Mouse (Mus musculus) fat pad, adult 2 months (tissue): ENCODE results near the gene Asxl1.

Experiments
- DNase-seq: peaks from one replicate; pipeline ENCODE4 v3.0.0-alpha.2; 2011; ENCODE audit warnings: low read depth, low spot score; ENCODE audit errors: extremely low read depth

The Asxl1 gene

GRCm38 (mm10) chr2:153345454-153346220 is at the start of gene Asxl1:
Asxl1 (plus strand) TSS chr2:153345829.
- peak; percentile 89 for DNase-seq

DNA sequence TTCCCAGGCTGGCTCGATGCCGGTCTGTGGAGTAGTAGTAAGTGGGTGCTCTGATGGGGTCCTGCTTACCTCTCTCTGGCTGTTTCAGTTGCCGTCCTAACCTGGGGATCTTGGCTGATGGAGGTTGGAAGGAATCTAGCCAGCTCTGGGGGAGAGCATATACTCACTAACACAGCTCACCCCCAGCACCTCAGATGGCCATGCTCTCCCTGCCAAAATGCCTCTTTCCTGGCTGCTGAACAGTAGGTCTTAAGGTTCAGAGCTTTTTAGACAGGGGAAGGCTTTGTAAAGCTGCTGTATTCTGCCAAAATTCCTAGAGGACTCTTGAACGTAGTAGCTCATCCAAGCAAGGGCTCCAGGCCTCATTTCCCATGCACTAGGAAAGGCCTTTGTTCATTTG is 47.9 kb upstream of the Asxl1 start:
- DNase-seq, result no peak

- no peak for DNase-seq
These were observed 47.2 kb upstream of the Asxl1 start for GRCm38 (mm10) chr2:153298460-153298859.

- no peak for DNase-seq
These were observed 46.8 kb upstream of the Asxl1 start for GRCm38 (mm10) chr2:153298863-153299262.

- no peak for DNase-seq
These were observed 44.5 kb upstream of the Asxl1 start for GRCm38 (mm10) chr2:153301123-153301522.

GRCm38 (mm10) chr2:153305240-153305639 is 40.4 kb upstream of the Asxl1 start:
- DNase-seq, result no peak

GRCm38 (mm10) chr2:153308586-153308985 is 37.0 kb upstream of the Asxl1 start:
- DNase-seq, result no peak

- no peak for DNase-seq
These were observed 36.5 kb upstream of the Asxl1 start for GRCm38 (mm10) chr2:153309106-153309505.

GRCm38 (mm10) chr2:153310228-153310627 is 35.4 kb upstream of the Asxl1 start:
- DNase-seq, result no peak

GRCm38 (mm10) chr2:153312884-153313283 is 32.7 kb upstream of the Asxl1 start:
- DNase-seq, result no peak

DNA sequence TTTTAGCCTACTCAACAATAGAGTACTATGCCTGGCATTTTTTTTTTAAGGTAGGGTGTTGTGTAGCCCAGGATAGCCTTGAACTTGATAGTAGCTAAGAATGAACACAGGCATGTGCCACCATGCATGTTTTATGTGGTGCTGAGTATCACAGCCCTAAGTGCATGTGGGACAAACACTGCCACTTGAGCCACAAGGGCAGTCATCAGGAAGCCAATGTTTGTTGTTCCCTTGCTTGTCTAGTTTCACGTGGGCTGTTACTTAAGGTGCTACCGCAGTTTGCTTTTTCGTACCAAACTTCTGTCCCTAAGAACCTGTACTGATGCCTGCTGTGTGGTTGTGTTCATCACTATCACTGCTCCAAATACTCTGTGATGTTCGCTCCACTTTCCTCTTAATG is 27.2 kb upstream of the Asxl1 start:
- DNase-seq, result no peak

- DNase-seq, result no peak
These were observed 26.5 kb upstream of the Asxl1 start for GRCm38 (mm10) chr2:153319036-153319643.

- DNase-seq, result no peak
These were observed 19.8 kb upstream of the Asxl1 start for GRCm38 (mm10) chr2:153325706-153326376.

DNA sequence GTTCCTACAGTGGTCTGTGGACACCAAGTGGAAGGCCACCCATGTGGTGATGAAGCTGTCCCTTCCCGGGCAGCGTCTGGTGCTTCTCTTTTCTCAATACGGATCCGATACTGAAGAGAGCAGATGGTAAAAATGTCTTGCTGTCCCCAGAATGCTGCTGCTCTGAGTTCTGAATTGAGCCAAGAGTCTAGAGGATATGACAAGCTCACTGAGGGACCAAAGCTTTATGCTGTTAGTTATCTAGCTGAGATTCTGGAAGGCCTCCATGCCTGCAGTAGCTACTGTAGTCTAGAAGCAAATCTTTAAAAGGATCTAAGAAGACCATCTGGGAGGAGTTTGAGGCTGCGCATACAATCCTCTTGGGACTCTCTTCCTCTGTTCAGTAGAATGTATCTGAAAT is 13.4 kb upstream of the Asxl1 start:
- no peak for DNase-seq

- no peak for DNase-seq
These were observed 12.6 kb upstream of the Asxl1 start for GRCm38 (mm10) chr2:153332981-153333380.

GRCm38 (mm10) chr2:153333822-153334232 is 11.8 kb upstream of the Asxl1 start:
- DNase-seq, result no peak

GRCm38 (mm10) chr2:153334281-153334680 is 11.3 kb upstream of the Asxl1 start:
- no peak for DNase-seq

DNA sequence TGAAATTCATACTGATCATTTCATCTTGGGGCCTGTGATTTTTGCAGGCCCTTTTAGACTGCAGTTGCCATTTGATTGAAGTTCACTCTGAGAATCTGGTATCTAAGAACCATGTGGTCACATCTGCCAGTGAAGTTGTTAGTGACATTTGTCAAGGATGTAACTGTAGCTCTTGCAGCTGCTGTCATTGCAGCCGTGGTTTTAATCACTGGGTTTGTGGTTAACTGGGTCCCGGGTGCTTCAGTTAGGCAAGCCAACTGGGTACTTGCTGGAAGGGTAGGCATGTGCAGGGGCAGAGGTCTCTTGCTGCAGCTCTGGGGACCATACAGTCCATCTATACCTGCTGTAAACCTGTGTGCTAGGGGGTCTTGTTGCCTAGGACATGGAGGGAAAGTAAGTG is 9.5 kb upstream of the Asxl1 start:
- DNase-seq, result no peak

GRCm38 (mm10) chr2:153338361-153339350 is 7.0 kb upstream of the Asxl1 start:
- DNase-seq, result peak; percentile 30

DNA sequence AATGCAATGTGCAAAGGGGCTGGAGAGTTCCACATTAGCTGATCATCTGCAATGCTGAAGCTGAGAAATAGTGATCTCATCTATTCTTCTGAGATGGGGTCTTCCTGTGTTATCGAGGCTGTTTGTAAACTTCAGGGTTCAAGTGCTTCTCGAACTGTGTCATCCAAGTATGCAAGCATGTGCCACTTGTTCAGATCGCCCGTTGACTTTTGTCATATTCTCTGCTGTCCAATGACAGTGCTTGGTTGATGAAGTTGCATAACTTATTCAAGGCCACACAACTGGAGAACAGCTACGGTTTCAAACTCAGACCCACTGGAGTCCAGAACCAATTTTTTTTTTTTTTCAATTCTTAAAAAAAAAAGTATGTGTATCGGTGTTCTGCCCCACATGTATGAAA is 3.5 kb upstream of the Asxl1 start:
- no peak for DNase-seq

DNA sequence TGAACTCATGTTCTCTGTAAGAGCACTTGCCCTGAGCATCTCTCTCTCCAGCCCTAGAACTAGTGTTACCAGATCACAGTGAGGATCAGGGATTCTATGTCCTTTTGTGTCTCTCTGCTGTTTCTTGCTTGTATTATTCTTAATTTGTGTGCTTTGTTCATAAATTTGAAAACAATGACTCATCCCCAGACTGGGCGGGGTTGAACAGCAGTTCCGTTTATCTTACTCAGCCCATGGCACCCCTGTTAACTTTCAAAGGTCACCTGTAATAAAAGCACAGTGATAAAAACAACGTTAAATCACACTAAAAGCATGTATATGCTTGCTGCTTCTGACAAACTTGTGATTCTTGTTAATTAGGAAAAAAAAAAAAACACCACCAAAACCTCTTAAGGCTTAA is 3.0 kb upstream of the Asxl1 start:
- no peak for DNase-seq
